Mouse (Mus musculus): ENCODE results near the gene Dnpep. TPM values are rescaled to one million over a fixed set of nuclear protein-coding genes. Genes with fewer than 3 reads are reported as not detected.
A peak's percentile ranks its signal among the peaks of the same experiment; 100 is the strongest.

Dnpep gene
- total RNA-seq (2014; rRNA removed) (143 and 175 TPM in 2 replicates), polyA plus RNA-seq (2015; fragmentation: Nextera tagmentation; extraction: Ambion mirVana) (120 and 131 TPM in 2 replicates)

GRCm38 (mm10) chr1:75317241-75318201 lies at the start of gene Dnpep:
Gene Dnpep, minus strand, starts transcription at chr1:75317990.
- TF ChIP-seq CTCF (IDR thresholded peaks at IDR 0.05; ENCODE audit: low read depth): peak; percentile 70
- H3K27me3 ChIP-seq (ENCODE audit: insufficient read depth, low read length): no peaks in the 10 kb centered on the region
- peak within 1 kb of the TSS; percentile 81 for H3K4me2 ChIP-seq (ENCODE audit: low read depth, low read length)
- under 1% methylated on average over 84 of the region's 92 CpGs for WGBS
- ATAC-seq (peak; percentile 98), DNase-seq (ENCODE audit: low spot score) (peak; percentile 100)
- no peaks in the 10 kb centered on the region for H3K9me3 ChIP-seq (ENCODE audit: low read length)
- H3K9ac ChIP-seq (replicated peaks; ENCODE audit: low read length): peak within 1 kb of the TSS; percentile 68
- H3K36me3 ChIP-seq (ENCODE audit: insufficient read depth, low read length): peaks cover 18% of the 10 kb centered on the region; the same call in 1 of the 2 replicates
- peak within 1 kb of the TSS; percentile 86 for H3K27ac ChIP-seq
- peak within 1 kb of the TSS; percentile 76 for H3K4me3 ChIP-seq (ENCODE audit: low read length)
- H3K4me1 ChIP-seq (ENCODE audit: insufficient read depth, low read length): peaks cover 7% of the 10 kb centered on the region; the same call in 1 of the 2 replicates

- WGBS: 36% methylated on average over 14 of the region's 14 CpGs
- no peaks in the 10 kb centered on the region for H3K36me3 ChIP-seq (ENCODE audit: insufficient read depth, low read length)
- no peaks in the 10 kb centered on the region for H3K9me3 ChIP-seq (ENCODE audit: low read length)
- TF ChIP-seq CTCF (IDR thresholded peaks at IDR 0.05; ENCODE audit: low read depth): no peak
- no peak overlapping the region for H3K4me3 ChIP-seq (ENCODE audit: low read length)
- peaks cover 13% of the 10 kb centered on the region; the same call in 1 of the 2 replicates for H3K4me1 ChIP-seq (ENCODE audit: insufficient read depth, low read length)
- ATAC-seq (no peak), DNase-seq (ENCODE audit: low spot score) (no peak)
- no peak overlapping the region for H3K9ac ChIP-seq (replicated peaks; ENCODE audit: low read length)
- peaks cover 15% of the 10 kb centered on the region for H3K27me3 ChIP-seq (ENCODE audit: insufficient read depth, low read length)
- H3K27ac ChIP-seq: no peak overlapping the region
- H3K4me2 ChIP-seq (ENCODE audit: low read depth, low read length): no peak overlapping the region
Observed at GRCm38 (mm10) chr1:75365510-75366137, 47.8 kb upstream of the Dnpep start.

GRCm38 (mm10) chr1:75363868-75364267 lies 46.1 kb upstream of the Dnpep start:
- WGBS: 83% methylated on average over 3 of the region's 3 CpGs
- no peak overlapping the region for H3K4me3 ChIP-seq (ENCODE audit: low read length)

GRCm38 (mm10) chr1:75361750-75362149 lies 44.0 kb upstream of the Dnpep start:
- DNase-seq (ENCODE audit: low spot score): no peak
- Histone ChIP-seq H3K9me3 (ENCODE audit: low read length) (no peaks in the 10 kb centered on the region), H3K4me3 (ENCODE audit: low read length) (no peak overlapping the region), H3K4me1 (ENCODE audit: insufficient read depth, low read length) (peaks cover 13% of the 10 kb centered on the region; the same call in 1 of the 2 replicates), H3K4me2 (ENCODE audit: low read depth, low read length) (no peak overlapping the region), H3K9ac (replicated peaks; ENCODE audit: low read length) (no peak overlapping the region), H3K27me3 (ENCODE audit: insufficient read depth, low read length) (peaks cover 14% of the 10 kb centered on the region), H3K36me3 (ENCODE audit: insufficient read depth, low read length) (no peaks in the 10 kb centered on the region), H3K27ac (no peak overlapping the region)
- WGBS: 42% methylated on average over 4 of the region's 4 CpGs
- no peak for TF ChIP-seq CTCF (IDR thresholded peaks at IDR 0.05; ENCODE audit: low read depth)
- ATAC-seq: no peak

More at GRCm38 (mm10) chr1:75363868-75364267, 46.1 kb upstream of the Dnpep start:
- Histone ChIP-seq H3K4me2 (ENCODE audit: low read depth, low read length) (no peak overlapping the region), H3K9me3 (ENCODE audit: low read length) (no peaks in the 10 kb centered on the region), H3K9ac (replicated peaks; ENCODE audit: low read length) (no peak overlapping the region), H3K36me3 (ENCODE audit: insufficient read depth, low read length) (no peaks in the 10 kb centered on the region), H3K4me1 (ENCODE audit: insufficient read depth, low read length) (peaks cover 13% of the 10 kb centered on the region; the same call in 1 of the 2 replicates), H3K27me3 (ENCODE audit: insufficient read depth, low read length) (peaks cover 19% of the 10 kb centered on the region), H3K27ac (no peak overlapping the region)
- ATAC-seq: no peak
- no peak for DNase-seq (ENCODE audit: low spot score)
- TF ChIP-seq CTCF (IDR thresholded peaks at IDR 0.05; ENCODE audit: low read depth): no peak

- Histone ChIP-seq H3K4me2 (ENCODE audit: low read depth, low read length) (peak overlapping the region; percentile 46), H3K9me3 (ENCODE audit: low read length) (no peaks in the 10 kb centered on the region), H3K4me3 (ENCODE audit: low read length) (no peak overlapping the region), H3K27me3 (ENCODE audit: insufficient read depth, low read length) (peaks cover 14% of the 10 kb centered on the region), H3K4me1 (ENCODE audit: insufficient read depth, low read length) (peaks cover 13% of the 10 kb centered on the region; the same call in 1 of the 2 replicates), H3K27ac (no peak overlapping the region), H3K9ac (replicated peaks; ENCODE audit: low read length) (no peak overlapping the region), H3K36me3 (ENCODE audit: insufficient read depth, low read length) (no peaks in the 10 kb centered on the region)
- DNase-seq (ENCODE audit: low spot score): no peak
- 50% methylated on average over 4 of the region's 4 CpGs for WGBS
- ATAC-seq: no peak
- no peak for TF ChIP-seq CTCF (IDR thresholded peaks at IDR 0.05; ENCODE audit: low read depth)
Observed at GRCm38 (mm10) chr1:75361123-75361522, 43.3 kb upstream of the Dnpep start.

Data from hindbrain, postnatal 0 days (tissue).